Mouse (Mus musculus) frontal cortex, postnatal 10 days (tissue): ENCODE results near the gene Ipo4.

Experiments used
- DNase-seq, 2 experiments: peaks; one replicate each; pipeline ENCODE4 v3.0.0; 2022; ENCODE audit warnings: low spot score in 2 of 2, mixed read lengths in 1 of 2

Ipo4 gene

DNA sequence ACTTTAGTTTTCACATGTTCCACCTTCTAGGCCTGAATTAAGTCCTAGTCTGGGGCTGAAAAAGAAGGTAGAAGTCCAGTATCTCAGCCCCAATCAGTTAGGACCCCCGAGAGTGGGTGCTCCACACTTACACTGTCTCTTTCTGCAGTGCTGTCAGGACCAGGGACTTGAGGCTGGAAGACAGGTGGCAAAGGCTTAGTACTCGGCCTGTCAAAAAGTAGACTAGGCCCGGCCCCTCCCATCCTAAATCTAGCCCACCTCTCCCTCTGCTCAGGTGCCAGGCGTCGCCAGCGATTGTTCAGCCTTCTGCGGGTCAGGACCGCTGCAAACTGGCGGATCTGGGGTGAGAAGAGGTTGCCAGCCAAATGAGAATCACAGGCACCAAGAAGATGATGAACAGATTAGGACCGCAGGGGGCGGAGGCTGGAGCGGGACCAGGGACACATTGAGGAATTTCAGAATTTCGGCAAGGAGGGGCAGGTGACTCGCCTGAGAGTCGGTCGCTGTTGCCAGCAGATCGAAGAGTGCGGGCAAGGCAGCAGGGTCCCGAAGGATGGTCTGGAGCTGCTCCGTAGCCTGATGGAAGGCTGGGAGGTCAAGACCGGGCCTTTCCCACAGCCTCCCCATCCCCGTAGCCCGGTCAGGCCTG lies 759 bp downstream of the Ipo4 start:
- DNase-seq: no peak

GRCm38 (mm10) chr14:55629312-55629711 lies 6.4 kb downstream of the Ipo4 start:
- DNase-seq: no peak

- no peak for DNase-seq
These were observed 7.5 kb downstream of the Ipo4 start for GRCm38 (mm10) chr14:55628077-55628827.

DNA sequence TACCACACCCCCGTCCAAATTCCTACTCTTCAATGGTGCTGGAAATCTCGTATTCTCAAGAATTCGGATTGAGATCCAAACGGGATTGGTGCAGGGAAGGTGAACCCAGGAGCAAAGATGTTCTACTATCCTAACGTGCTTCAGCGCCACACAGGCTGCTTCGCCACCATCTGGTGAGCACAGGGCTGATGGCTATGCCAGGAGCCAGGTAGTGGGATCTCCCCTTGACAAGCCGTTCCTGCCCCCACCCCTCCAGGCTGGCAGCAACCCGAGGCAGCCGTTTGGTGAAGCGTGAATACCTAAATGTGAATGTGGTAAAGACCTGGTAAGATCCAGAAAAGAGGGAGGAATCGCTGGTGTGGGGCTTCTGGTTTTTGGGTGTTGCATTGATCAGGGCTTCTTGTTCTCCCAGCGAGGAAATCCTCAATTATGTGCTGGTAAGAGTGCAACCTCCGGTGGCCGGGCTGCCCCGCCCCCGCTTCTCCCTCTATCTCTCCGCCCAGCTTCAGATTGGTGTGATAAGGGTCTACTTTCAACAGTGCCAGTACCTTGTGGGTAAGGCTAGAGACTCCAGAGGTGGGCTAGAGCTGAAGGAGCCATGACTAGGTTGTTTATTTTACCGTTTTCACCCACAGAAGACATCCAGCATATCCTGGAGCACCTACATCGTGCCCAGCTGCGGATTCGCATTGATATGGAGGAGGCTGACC lies 17.1 kb downstream of the Ipo4 start:
- no peak for DNase-seq

DNA sequence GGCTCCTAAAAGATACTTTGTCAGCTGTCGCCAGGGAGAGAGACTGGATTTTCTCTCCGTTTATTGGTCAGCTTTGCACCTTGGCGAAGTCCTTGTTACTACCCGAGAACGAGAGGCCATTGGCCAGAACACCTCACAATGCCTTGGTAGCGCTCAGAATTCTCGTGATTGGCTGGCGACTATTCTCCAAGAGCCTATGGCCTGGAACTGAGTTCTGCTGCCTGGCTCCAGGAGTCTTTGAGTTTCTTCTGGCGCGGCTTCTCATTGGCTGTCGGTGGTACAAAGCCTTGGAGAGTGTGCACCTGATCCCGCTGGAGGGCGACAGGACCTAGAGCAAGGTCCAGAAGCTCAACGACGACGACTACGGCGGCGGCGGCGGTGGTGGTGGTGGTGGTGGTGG lies 17.9 kb downstream of the Ipo4 start, which contains the start of gene Rec8:
Rec8 (plus strand) TSS at position 216 of the 400 bp plus-strand sequence.
- no peak for DNase-seq

GRCm38 (mm10) chr14:55616844-55617243 lies 18.9 kb downstream of the Ipo4 start:
- DNase-seq: no peak

DNA sequence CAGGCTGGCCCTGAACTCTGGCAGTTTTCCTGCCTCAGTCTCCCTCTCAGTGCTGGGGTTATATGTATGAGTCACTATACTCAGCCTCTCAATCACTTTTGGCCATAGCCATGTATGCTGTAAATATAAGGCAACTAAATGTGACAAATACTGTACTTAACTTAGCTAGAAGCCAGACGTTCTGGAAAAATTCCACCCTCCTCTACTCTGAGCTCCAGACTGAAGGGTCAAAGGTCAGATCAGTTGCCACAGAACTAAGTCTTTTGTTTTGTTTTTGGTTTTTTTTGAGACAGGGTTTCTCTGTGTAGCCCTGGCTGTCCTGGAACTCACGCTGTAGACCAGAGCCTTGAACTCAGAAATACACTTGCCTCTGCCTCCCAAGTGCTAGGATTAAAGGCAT lies 19.9 kb downstream of the Ipo4 start:
- DNase-seq: no peak

DNA sequence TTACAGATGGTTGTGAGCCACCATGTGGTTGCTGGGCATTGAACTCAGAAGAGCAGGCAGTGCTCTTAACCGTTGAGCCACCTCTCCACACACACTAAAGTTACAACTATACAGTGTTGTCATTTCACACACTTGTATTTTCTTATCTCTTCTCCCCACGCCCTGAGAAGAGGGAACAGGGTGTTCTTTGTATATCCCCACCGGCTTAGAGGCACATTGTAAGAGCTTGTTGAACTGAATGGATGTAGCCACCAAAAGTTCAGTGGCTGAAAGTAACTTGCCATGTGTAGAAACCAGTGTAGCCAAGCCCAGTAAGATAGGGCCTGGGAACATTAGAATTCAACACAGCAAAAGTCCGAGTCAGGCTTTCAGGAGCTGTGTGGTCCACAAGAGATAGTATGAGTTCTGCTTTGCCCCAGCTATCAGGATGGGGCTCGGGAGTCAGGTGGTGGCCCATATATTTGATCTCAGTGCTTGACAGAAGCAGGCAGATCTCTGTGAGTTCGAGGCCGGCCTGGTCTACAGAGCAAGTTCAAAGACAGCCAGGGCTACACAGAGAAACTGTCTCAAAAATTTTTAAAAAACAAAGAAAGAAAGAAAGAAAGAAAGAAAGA lies 21.1 kb downstream of the Ipo4 start:
- DNase-seq: no peak

GRCm38 (mm10) chr14:55613346-55613745 lies 22.4 kb downstream of the Ipo4 start:
- DNase-seq: no peak

- DNase-seq: no peak
These were observed 27.4 kb downstream of the Ipo4 start for GRCm38 (mm10) chr14:55608339-55608738.

- no peak for DNase-seq
These were observed 29.9 kb downstream of the Ipo4 start for GRCm38 (mm10) chr14:55605743-55606459.

- no peak for DNase-seq
These were observed 30.9 kb downstream of the Ipo4 start for GRCm38 (mm10) chr14:55604823-55605222.

GRCm38 (mm10) chr14:55603633-55604576 lies 31.9 kb downstream of the Ipo4 start:
- DNase-seq: peak; percentile 77 to 85

GRCm38 (mm10) chr14:55603271-55603632 lies 32.5 kb downstream of the Ipo4 start, which contains the start of gene Irf9:
Irf9 (plus strand) TSS chr14:55603571.
- no peak for DNase-seq

GRCm38 (mm10) chr14:55598521-55599390 lies 37.0 kb downstream of the Ipo4 start:
- no peak for DNase-seq

- no peak for DNase-seq
These were observed 39.6 kb downstream of the Ipo4 start for GRCm38 (mm10) chr14:55596036-55596690.

- DNase-seq: no peak
These were observed 43.5 kb downstream of the Ipo4 start for GRCm38 (mm10) chr14:55592226-55592625.

DNA sequence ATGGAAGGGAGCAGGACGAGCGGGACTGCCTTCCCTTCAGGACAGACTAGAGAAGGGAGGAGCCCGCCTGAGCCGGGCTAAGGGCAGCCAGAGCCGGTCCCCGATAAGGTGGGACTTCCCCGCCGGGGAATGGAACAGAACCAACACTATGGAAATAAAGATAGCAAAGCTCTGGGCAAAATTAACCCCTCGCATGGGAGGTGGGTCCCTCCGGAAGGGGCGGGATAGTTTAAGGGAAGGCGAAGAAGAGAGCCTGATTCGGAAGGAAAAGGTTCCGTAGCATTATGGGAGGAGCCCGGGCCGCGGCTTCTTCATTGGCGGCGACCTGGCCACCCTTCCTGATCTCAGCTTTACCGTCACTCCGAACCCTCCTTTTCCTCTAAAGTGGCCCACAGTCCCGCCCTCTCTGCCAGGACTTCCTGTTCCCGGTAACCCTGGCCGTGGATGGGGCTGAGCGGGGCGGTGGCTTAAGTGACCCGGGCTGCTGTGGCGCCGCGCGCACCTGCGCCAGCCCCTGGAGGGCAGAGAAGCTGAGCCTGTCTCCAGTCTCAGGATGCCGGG lies 44.3 kb downstream of the Ipo4 start, which contains the start of gene Rnf31:
Rnf31 (plus strand) TSS at position 378 of the 561 bp plus-strand sequence.
- peak; percentile 90 to 91 for DNase-seq
